Mouse (Mus musculus): ENCODE results near the gene Fbln1. TPM values are rescaled to one million over a fixed set of nuclear protein-coding genes. Genes with fewer than 3 reads are reported as not detected.

The Fbln1 gene
- polyA plus RNA-seq, 1 experiment = 5.5 TPM

- no peak for TF ChIP-seq POLR2A (IDR thresholded peaks at IDR 0.05; ENCODE audit: low read depth, low read length)
- TF ChIP-seq CTCF (IDR thresholded peaks at IDR 0.05; ENCODE audit: extremely low read depth, insufficient read depth, insufficient read length, insufficient replicate concordance) = peak; percentile 16; the same call in 1 of the 2 replicates
- Histone ChIP-seq H3K36me3 (ENCODE audit: control insufficient read depth, insufficient read depth, low read length) (no peaks in the 10 kb centered on the region), H3K4me1 (ENCODE audit: control insufficient read depth, insufficient read depth, insufficient read length) (no peaks in the 10 kb centered on the region), H3K27me3 (ENCODE audit: control insufficient read depth, insufficient read depth, low read length) (no peaks in the 10 kb centered on the region), H3K4me3 (ENCODE audit: extremely low read depth, insufficient read depth, insufficient read length) (no peak overlapping the region), H3K27ac (ENCODE audit: insufficient read depth, low read length) (no peak overlapping the region)
- 79% methylated on average over 6 of the region's 6 CpGs for WGBS
- DNase-seq (ENCODE audit: low read depth in 1 of 2, low spot score in 2 of 2) = peak; percentile 35 to 43
These were observed 52.2 kb downstream of the Fbln1 start for GRCm38 (mm10) chr15:85257775-85258429.

DNA sequence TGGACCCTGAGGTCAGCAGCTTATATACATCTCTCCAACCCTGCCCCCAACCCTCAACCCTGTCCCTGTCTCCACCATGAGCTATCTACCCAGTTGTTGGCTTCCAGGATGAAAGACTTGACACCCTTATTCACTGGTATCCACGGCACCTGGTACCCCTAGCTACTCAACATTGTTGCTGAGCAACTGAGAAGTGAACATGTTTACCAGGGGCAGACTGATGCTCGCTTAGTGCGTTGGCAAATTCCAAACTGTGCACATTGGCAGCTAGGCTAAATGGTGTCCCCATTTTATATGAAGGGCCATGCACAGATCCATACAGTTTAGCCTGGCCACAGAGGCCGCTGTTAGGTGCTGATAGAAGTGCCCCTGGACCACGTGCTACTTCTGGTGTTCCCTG is 57.1 kb downstream of the Fbln1 start:
- WGBS = 84% methylated on average over 5 of the region's 5 CpGs
- no peaks in the 10 kb centered on the region for H3K4me1 ChIP-seq (ENCODE audit: control insufficient read depth, insufficient read depth, insufficient read length)
- H3K36me3 ChIP-seq (ENCODE audit: control insufficient read depth, insufficient read depth, low read length) = no peaks in the 10 kb centered on the region
- no peak overlapping the region for H3K4me3 ChIP-seq (ENCODE audit: extremely low read depth, insufficient read depth, insufficient read length)
- H3K27ac ChIP-seq (ENCODE audit: insufficient read depth, low read length) = no peak overlapping the region
- DNase-seq (ENCODE audit: low read depth in 1 of 2, low spot score in 2 of 2) = no peak
- no peaks in the 10 kb centered on the region for H3K27me3 ChIP-seq (ENCODE audit: control insufficient read depth, insufficient read depth, low read length)
- TF ChIP-seq POLR2A (IDR thresholded peaks at IDR 0.05; ENCODE audit: low read depth, low read length) = no peak
- no peak for TF ChIP-seq CTCF (IDR thresholded peaks at IDR 0.05; ENCODE audit: extremely low read depth, insufficient read depth, insufficient read length, insufficient replicate concordance)

GRCm38 (mm10) chr15:85266729-85267434 is 61.1 kb downstream of the Fbln1 start:
- TF ChIP-seq POLR2A (IDR thresholded peaks at IDR 0.05; ENCODE audit: low read depth, low read length) (no peak), CTCF (IDR thresholded peaks at IDR 0.05; ENCODE audit: extremely low read depth, insufficient read depth, insufficient read length, insufficient replicate concordance) (peak; percentile 66; the same call in 1 of the 2 replicates)
- no peak overlapping the region for H3K27ac ChIP-seq (ENCODE audit: insufficient read depth, low read length)
- 61% methylated on average over 14 of the region's 14 CpGs for WGBS

GRCm38 (mm10) chr15:85267891-85268290 is 62.1 kb downstream of the Fbln1 start:
- Histone ChIP-seq H3K27ac (ENCODE audit: insufficient read depth, low read length) (no peak overlapping the region), H3K36me3 (ENCODE audit: control insufficient read depth, insufficient read depth, low read length) (no peaks in the 10 kb centered on the region), H3K27me3 (ENCODE audit: control insufficient read depth, insufficient read depth, low read length) (no peaks in the 10 kb centered on the region), H3K4me1 (ENCODE audit: control insufficient read depth, insufficient read depth, insufficient read length) (no peaks in the 10 kb centered on the region), H3K4me3 (ENCODE audit: extremely low read depth, insufficient read depth, insufficient read length) (no peak overlapping the region)
- TF ChIP-seq CTCF (IDR thresholded peaks at IDR 0.05; ENCODE audit: extremely low read depth, insufficient read depth, insufficient read length, insufficient replicate concordance) = no peak
- no peak for TF ChIP-seq POLR2A (IDR thresholded peaks at IDR 0.05; ENCODE audit: low read depth, low read length)
- no peak for DNase-seq (ENCODE audit: low read depth in 1 of 2, low spot score in 2 of 2)
- WGBS = 93% methylated on average over 19 of the region's 19 CpGs

More at GRCm38 (mm10) chr15:85266729-85267434, 61.1 kb downstream of the Fbln1 start:
- Histone ChIP-seq H3K4me1 (ENCODE audit: control insufficient read depth, insufficient read depth, insufficient read length) (no peaks in the 10 kb centered on the region), H3K27me3 (ENCODE audit: control insufficient read depth, insufficient read depth, low read length) (no peaks in the 10 kb centered on the region), H3K36me3 (ENCODE audit: control insufficient read depth, insufficient read depth, low read length) (no peaks in the 10 kb centered on the region), H3K4me3 (ENCODE audit: extremely low read depth, insufficient read depth, insufficient read length) (no peak overlapping the region)
- DNase-seq (ENCODE audit: low read depth in 1 of 2, low spot score in 2 of 2) = peak in 1 of 2 experiments; percentile 40

GRCm38 (mm10) chr15:85272988-85273387 is 67.2 kb downstream of the Fbln1 start:
- TF ChIP-seq CTCF (IDR thresholded peaks at IDR 0.05; ENCODE audit: extremely low read depth, insufficient read depth, insufficient read length, insufficient replicate concordance) = no peak
- TF ChIP-seq POLR2A (IDR thresholded peaks at IDR 0.05; ENCODE audit: low read depth, low read length) = no peak
- H3K36me3 ChIP-seq (ENCODE audit: control insufficient read depth, insufficient read depth, low read length) = no peaks in the 10 kb centered on the region
- no peak for DNase-seq (ENCODE audit: low read depth in 1 of 2, low spot score in 2 of 2)
- H3K27ac ChIP-seq (ENCODE audit: insufficient read depth, low read length) = no peak overlapping the region
- no peaks in the 10 kb centered on the region for H3K4me1 ChIP-seq (ENCODE audit: control insufficient read depth, insufficient read depth, insufficient read length)
- H3K27me3 ChIP-seq (ENCODE audit: control insufficient read depth, insufficient read depth, low read length) = no peaks in the 10 kb centered on the region
- no peak overlapping the region for H3K4me3 ChIP-seq (ENCODE audit: extremely low read depth, insufficient read depth, insufficient read length)
- 73% methylated on average over 11 of the region's 11 CpGs for WGBS

GRCm38 (mm10) chr15:85277221-85277620 is 71.5 kb downstream of the Fbln1 start:
- H3K4me1 ChIP-seq (ENCODE audit: control insufficient read depth, insufficient read depth, insufficient read length) = no peaks in the 10 kb centered on the region
- TF ChIP-seq POLR2A (IDR thresholded peaks at IDR 0.05; ENCODE audit: low read depth, low read length) (no peak), CTCF (IDR thresholded peaks at IDR 0.05; ENCODE audit: extremely low read depth, insufficient read depth, insufficient read length, insufficient replicate concordance) (no peak)
- no peaks in the 10 kb centered on the region for H3K36me3 ChIP-seq (ENCODE audit: control insufficient read depth, insufficient read depth, low read length)
- no peak for DNase-seq (ENCODE audit: low read depth in 1 of 2, low spot score in 2 of 2)
- H3K4me3 ChIP-seq (ENCODE audit: extremely low read depth, insufficient read depth, insufficient read length) = no peak overlapping the region
- no peak overlapping the region for H3K27ac ChIP-seq (ENCODE audit: insufficient read depth, low read length)
- WGBS = 92% methylated on average over 8 of the region's 8 CpGs
- H3K27me3 ChIP-seq (ENCODE audit: control insufficient read depth, insufficient read depth, low read length) = no peaks in the 10 kb centered on the region

- Histone ChIP-seq H3K27me3 (ENCODE audit: control insufficient read depth, insufficient read depth, low read length) (no peaks in the 10 kb centered on the region), H3K36me3 (ENCODE audit: control insufficient read depth, insufficient read depth, low read length) (no peaks in the 10 kb centered on the region), H3K4me3 (ENCODE audit: extremely low read depth, insufficient read depth, insufficient read length) (no peak overlapping the region), H3K27ac (ENCODE audit: insufficient read depth, low read length) (no peak overlapping the region), H3K4me1 (ENCODE audit: control insufficient read depth, insufficient read depth, insufficient read length) (no peaks in the 10 kb centered on the region)
- no peak for TF ChIP-seq CTCF (IDR thresholded peaks at IDR 0.05; ENCODE audit: extremely low read depth, insufficient read depth, insufficient read length, insufficient replicate concordance)
- no peak for TF ChIP-seq POLR2A (IDR thresholded peaks at IDR 0.05; ENCODE audit: low read depth, low read length)
- WGBS = 90% methylated on average over 5 of the region's 5 CpGs
- no peak for DNase-seq (ENCODE audit: low read depth in 1 of 2, low spot score in 2 of 2)
These were observed 73.2 kb downstream of the Fbln1 start for GRCm38 (mm10) chr15:85278986-85279385.

Data from spleen, adult 2 months (tissue).